Mouse (Mus musculus): ENCODE measurements around the gene Rbm33. TPM values are rescaled to one million over a fixed set of nuclear protein-coding genes. Genes with fewer than 3 reads are reported as not detected.

Rbm33 gene
- total RNA-seq, 1 experiment from 2014 or later, result 98.2 TPM

GRCm38 (mm10) chr5:28457921-28458641 lies 141.2 kb downstream of the Rbm33 start:
- ATAC-seq (ENCODE audit: extremely low read depth, insufficient number of reproducible peaks, low FRiP score, poor library complexity, severe bottlenecking), result no peak

- no peak for ATAC-seq (ENCODE audit: extremely low read depth, insufficient number of reproducible peaks, low FRiP score, poor library complexity, severe bottlenecking)
These were observed 141.9 kb downstream of the Rbm33 start for GRCm38 (mm10) chr5:28458821-28459240.

DNA sequence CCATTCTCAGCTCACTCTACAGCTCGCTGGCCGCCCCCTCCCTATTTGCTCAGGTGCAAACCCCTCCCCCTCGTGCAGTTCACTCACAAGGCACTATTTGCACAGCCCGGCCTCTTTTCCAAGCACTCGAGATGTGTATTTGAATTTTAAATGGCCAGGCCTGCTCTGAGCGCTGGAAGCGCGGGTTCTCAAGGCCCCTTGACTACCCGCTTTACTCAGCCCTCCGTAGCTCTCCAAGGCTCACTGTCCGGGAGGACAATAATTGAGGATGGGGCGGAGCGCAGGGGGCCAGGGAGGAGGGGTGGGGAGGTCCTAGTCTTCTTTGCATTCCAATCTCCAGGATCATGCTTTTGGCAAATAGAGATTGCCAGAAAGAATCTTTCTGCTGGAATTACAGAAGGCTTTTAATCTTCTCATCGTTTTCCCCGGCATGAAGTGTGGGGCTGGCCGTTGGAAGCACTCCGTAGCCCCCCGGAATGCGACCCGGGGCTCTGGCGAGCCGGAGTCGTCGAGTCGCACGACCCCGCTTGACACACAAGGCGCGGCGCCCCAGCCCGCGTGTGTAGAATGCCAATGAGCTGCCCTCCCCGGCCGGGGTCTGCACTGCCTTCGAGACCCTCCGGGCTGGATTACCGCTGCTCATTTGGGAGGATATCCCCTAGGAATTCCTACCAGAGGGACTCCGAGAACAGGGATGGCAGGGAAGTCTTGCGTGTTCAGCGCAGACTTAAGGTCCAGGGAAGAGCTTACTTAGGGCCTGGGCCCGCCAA lies 142.7 kb downstream of the Rbm33 start:
- ATAC-seq (ENCODE audit: extremely low read depth, insufficient number of reproducible peaks, low FRiP score, poor library complexity, severe bottlenecking), result no peak

DNA sequence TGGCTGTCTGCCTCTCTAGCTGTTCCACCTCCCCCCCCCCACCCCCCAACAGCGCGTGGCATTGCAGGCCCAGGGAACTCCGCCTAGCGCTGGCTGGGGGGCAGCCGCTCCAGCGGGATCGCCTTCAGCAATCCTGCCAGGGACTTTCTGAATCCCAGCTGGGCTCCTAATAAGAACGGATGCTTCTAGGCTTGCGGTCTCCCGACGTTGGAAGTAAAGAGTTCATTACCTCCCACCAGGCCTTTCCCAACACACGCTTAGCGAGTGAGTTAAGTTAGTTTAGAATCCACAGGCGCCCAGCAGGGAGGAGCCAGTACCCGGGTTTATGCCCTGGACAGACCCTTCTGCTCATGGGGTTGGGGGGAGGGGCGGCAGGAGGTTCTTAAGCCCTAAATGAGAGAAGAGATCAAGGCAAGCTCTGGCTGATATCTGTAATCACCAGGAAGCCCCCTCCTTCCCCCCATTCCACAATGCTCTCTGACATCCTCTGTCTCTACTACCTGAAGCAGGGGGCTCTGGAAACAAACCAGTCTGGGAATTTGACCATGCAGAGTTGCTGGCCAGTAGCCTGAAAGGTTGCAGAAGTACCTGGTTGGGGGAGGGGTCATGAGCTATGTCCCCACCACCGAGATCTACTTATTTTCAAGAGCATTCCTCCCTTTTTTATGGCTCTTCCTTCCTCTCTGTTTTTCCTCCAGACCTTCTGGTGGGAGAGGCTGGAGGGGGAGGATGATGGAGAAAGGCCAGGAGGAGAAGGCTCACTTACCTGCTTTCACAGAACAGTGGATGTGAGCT lies 143.8 kb downstream of the Rbm33 start:
- no peak for ATAC-seq (ENCODE audit: extremely low read depth, insufficient number of reproducible peaks, low FRiP score, poor library complexity, severe bottlenecking)

DNA sequence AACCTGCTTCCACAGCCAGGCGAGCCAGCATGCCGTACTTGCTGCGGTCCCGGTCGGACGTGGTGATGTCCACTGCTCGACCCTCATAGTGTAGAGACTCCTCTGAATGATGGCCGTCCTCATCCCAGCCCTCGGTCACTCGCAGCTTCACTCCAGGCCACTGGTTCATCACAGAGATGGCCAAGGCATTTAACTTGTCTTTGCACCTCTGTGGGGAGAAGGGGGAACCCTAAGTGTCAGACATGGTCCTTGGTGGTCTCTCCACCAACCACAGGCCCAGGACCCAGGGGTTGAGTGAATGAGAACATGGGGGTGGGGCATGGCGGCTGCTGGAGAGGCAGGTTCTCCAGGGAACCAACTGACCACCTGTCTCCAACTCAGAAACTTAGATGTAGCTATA lies 144.5 kb downstream of the Rbm33 start:
- no peak for ATAC-seq (ENCODE audit: extremely low read depth, insufficient number of reproducible peaks, low FRiP score, poor library complexity, severe bottlenecking)

GRCm38 (mm10) chr5:28462741-28463590 lies 146.0 kb downstream of the Rbm33 start:
- ATAC-seq (ENCODE audit: extremely low read depth, insufficient number of reproducible peaks, low FRiP score, poor library complexity, severe bottlenecking), result no peak

DNA sequence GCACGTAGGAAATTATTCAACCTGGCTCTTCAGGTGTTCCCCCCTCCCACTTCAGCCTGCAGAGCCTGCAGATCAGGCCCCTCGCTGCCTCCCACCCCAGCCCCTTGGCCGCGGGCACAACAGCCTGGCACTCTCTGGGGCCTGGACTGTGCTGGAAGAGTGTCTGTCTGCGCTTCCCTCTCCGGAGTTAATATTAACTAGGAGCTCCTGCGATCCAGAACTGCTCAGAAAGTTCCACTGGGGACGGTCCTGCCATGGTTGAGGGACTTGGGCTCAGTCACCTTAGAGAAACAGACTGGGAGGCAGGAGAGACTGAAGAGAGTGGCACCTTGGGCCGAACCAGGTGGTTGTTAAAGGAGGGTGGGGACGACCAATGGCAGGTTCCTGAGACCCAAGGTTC lies 146.7 kb downstream of the Rbm33 start:
- ATAC-seq (ENCODE audit: extremely low read depth, insufficient number of reproducible peaks, low FRiP score, poor library complexity, severe bottlenecking), result no peak

- no peak for ATAC-seq (ENCODE audit: extremely low read depth, insufficient number of reproducible peaks, low FRiP score, poor library complexity, severe bottlenecking)
These were observed 147.6 kb downstream of the Rbm33 start for GRCm38 (mm10) chr5:28464361-28465098.

DNA sequence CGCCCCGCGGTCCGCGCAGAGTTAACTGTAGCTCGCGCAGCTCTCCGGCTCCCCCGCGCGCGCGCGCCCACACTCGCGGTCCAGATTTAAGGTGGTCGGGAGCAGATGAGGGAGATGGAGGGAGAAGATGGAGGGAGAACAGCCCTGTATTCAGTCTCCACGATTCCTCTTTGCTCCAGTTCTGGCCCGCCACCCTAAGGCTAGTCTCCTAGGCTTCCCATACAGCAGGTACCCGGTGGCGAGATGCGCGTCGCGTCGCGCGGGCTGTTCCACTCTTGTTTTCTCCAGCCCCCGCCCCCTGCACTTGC lies 148.1 kb downstream of the Rbm33 start:
- no peak for ATAC-seq (ENCODE audit: extremely low read depth, insufficient number of reproducible peaks, low FRiP score, poor library complexity, severe bottlenecking)

GRCm38 (mm10) chr5:28465526-28465925 lies 148.6 kb downstream of the Rbm33 start:
- ATAC-seq (ENCODE audit: extremely low read depth, insufficient number of reproducible peaks, low FRiP score, poor library complexity, severe bottlenecking), result no peak

- ATAC-seq (ENCODE audit: extremely low read depth, insufficient number of reproducible peaks, low FRiP score, poor library complexity, severe bottlenecking), result no peak
These were observed 149.4 kb downstream of the Rbm33 start for GRCm38 (mm10) chr5:28466351-28466750.

- no peak for ATAC-seq (ENCODE audit: extremely low read depth, insufficient number of reproducible peaks, low FRiP score, poor library complexity, severe bottlenecking)
These were observed 149.9 kb downstream of the Rbm33 start, which contains the start of gene Shh for GRCm38 (mm10) chr5:28466760-28467306. Shh (minus strand) TSS chr5:28467256.

Other genes starting within 250 kb of the Rbm33 start
- 26.2 and 31.1 TPM in 2 replicates for gene Insig1, start 245.8 kb upstream of the Rbm33 start, total RNA-seq (2017)
- not detected in 2 replicates for gene En2, start 151.4 kb upstream of the Rbm33 start, total RNA-seq (2017)
- gene Cnpy1, start 71.3 kb upstream of the Rbm33 start, total RNA-seq (2017), result not detected in 2 replicates
- gene Shh, start 150.1 kb downstream of the Rbm33 start, total RNA-seq (2017), result not detected in 2 replicates

All from neutrophil, adult 5-6 weeks (primary cell).